Mouse (Mus musculus) heart, embryonic 11.5 days (tissue): ENCODE data around the gene Adra2c. TPM values are rescaled to one million over a fixed set of nuclear protein-coding genes. Genes with fewer than 3 reads are reported as not detected.
A peak's percentile ranks its signal among the peaks of the same experiment; 100 is the strongest.

Source experiments
- ATAC-seq: fragments of 200-750 bp; cut with Nextera tagmentation; replicated peaks from 2 replicates; pipeline ENCODE4 v1.8.0; 2017; ENCODE audit warnings: moderate library complexity; ENCODE audit not compliant: insufficient number of reproducible peaks, low FRiP score, low TSS enrichment
- H3K27ac ChIP-seq: fragments of 300-500 bp; sonication (generic); 2 replicates; pipeline ENCODE4 v1.5.1; 2014; ENCODE audit warnings: mild to moderate bottlenecking, low read depth, low read length
- H3K27me3 ChIP-seq: fragments of 300-500 bp; sonication (generic); 2 replicates; pipeline ENCODE4 v1.6.1; 2014; ENCODE audit warnings: mild to moderate bottlenecking, low read length, mixed read lengths; ENCODE audit not compliant: control insufficient read depth, insufficient read depth
- H3K36me3 ChIP-seq: fragments of 300-500 bp; sonication (generic); 2 replicates; pipeline ENCODE4 v1.6.1; 2014; ENCODE audit warnings: mild to moderate bottlenecking, low read length, moderate library complexity, mixed read lengths; ENCODE audit not compliant: control insufficient read depth, insufficient read depth
- H3K4me1 ChIP-seq: fragments of 300-500 bp; sonication (generic); 2 replicates; pipeline ENCODE4 v1.6.1; 2014; ENCODE audit warnings: low read length; ENCODE audit not compliant: control insufficient read depth, insufficient read depth
- H3K4me2 ChIP-seq: fragments of 300-500 bp; sonication (generic); 2 replicates; pipeline ENCODE4 v1.6.1; 2014; ENCODE audit warnings: mild to moderate bottlenecking, moderate library complexity
- H3K4me3 ChIP-seq: fragments of 300-500 bp; sonication (generic); 2 replicates; pipeline ENCODE4 v1.5.1; 2014; ENCODE audit warnings: low read depth, low read length
- H3K9ac ChIP-seq: fragments of 300-500 bp; sonication (generic); 2 replicates; pipeline ENCODE4 v1.6.1; 2014; ENCODE audit warnings: mild to moderate bottlenecking, low read depth, low read length, moderate library complexity
- H3K9me3 ChIP-seq: fragments of 300-500 bp; sonication (generic); replicated peaks from 2 replicates; pipeline ENCODE4 v1.6.1; 2016; ENCODE audit warnings: low read length; ENCODE audit not compliant: control insufficient read depth
- WGBS: fragments of 180-500 bp; shearing (Covaris S2); extraction: QIAGEN DNeasy Blood & Tissue Kit; methylation state at CpG from one replicate; pipeline ENCODE4 v1.1.7; 2014; ENCODE audit not compliant: insufficient replicate concordance; 5-methylcytosine and 5-hydroxymethylcytosine counted together
- polyA plus RNA-seq: library from polyadenylated mRNA; unstranded; fragments of >200 nt; fragmentation: Nextera tagmentation; extraction: Ambion mirVana; gene quantifications from 2 replicates; pipeline ENCODE4 v1.2.1, GENCODE M21; 2014

The Adra2c gene
- polyA plus RNA-seq, 1 experiment from 2014 or later = 0.04 TPM

DNA sequence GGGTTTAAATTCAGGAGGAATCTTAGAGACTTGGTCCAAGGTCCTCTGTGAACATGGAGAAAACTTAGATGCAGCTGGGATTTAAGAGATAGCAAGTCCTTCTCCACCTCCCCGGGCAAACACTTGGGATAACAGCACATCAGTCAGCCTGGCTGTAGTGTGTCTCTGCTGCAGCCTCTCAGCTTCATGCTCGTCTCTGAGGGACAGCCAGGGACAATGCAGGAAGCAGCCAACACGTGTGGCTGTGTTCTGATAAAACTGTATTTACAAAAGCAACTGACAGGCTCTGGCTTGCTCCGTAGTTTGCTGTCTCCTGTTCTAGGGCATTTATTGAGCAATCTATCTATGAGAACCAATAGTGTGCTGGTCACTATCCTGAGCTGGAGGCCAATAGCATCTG lies 14.4 kb upstream of the Adra2c start:
- 20% methylated on average over 4 of the region's 4 CpGs for WGBS
- H3K9me3 ChIP-seq = no peaks in the 10 kb centered on the region
- no peak overlapping the region for H3K4me2 ChIP-seq
- no peaks in the 10 kb centered on the region for H3K36me3 ChIP-seq
- H3K4me3 ChIP-seq = no peak overlapping the region
- no peaks in the 10 kb centered on the region for H3K4me1 ChIP-seq
- no peak overlapping the region for H3K27ac ChIP-seq
- ATAC-seq = no peak
- H3K9ac ChIP-seq = no peak overlapping the region
- peaks cover 20% of the 10 kb centered on the region for H3K27me3 ChIP-seq

DNA sequence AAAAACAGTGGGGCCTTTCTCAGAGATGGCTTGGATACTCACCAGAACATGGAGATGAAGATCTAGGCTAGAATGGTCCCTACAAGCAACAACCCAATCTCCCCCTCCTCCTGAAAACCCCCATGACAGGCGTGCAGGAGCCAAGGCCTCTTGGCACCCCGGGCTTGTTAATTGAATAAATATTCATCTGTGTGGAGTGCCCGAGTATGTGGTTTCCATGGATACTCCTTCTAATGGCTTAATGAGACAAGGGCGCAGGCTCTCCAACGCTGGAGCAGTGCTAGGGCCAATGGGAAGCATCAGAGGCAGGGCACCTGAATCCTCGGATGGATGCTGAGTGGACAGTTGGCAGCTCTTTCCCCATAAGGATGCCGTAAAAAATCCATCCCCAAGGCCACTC lies 10.6 kb upstream of the Adra2c start:
- Histone ChIP-seq H3K27ac (no peak overlapping the region), H3K4me3 (no peak overlapping the region), H3K4me1 (no peaks in the 10 kb centered on the region), H3K27me3 (peaks cover 31% of the 10 kb centered on the region), H3K9me3 (no peaks in the 10 kb centered on the region), H3K36me3 (no peaks in the 10 kb centered on the region), H3K4me2 (no peak overlapping the region), H3K9ac (no peak overlapping the region)
- WGBS = 71% methylated on average over 7 of the region's 7 CpGs
- ATAC-seq = no peak

DNA sequence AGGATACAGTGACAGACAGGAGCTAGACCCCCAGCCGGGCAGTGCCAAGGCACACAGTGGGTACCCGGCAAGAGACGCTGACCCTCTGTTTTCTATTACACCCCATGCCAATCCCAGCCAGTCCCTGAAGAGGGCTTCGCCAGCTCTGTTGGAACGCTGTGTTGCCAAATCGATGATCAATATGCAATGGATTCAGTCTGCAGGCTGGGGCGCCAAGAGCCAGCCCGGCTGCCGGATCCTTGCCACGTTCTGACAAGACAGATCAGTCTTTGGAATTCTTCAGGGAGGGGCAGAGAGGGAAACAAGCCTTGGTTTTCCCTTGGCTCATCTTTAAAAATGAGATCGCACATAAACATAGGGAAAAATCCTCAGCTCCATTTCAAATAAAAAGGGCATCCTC lies 2.8 kb upstream of the Adra2c start:
- no peak for ATAC-seq
- peaks cover 55% of the 10 kb centered on the region for H3K27me3 ChIP-seq
- WGBS = 66% methylated on average over 11 of the region's 11 CpGs

DNA sequence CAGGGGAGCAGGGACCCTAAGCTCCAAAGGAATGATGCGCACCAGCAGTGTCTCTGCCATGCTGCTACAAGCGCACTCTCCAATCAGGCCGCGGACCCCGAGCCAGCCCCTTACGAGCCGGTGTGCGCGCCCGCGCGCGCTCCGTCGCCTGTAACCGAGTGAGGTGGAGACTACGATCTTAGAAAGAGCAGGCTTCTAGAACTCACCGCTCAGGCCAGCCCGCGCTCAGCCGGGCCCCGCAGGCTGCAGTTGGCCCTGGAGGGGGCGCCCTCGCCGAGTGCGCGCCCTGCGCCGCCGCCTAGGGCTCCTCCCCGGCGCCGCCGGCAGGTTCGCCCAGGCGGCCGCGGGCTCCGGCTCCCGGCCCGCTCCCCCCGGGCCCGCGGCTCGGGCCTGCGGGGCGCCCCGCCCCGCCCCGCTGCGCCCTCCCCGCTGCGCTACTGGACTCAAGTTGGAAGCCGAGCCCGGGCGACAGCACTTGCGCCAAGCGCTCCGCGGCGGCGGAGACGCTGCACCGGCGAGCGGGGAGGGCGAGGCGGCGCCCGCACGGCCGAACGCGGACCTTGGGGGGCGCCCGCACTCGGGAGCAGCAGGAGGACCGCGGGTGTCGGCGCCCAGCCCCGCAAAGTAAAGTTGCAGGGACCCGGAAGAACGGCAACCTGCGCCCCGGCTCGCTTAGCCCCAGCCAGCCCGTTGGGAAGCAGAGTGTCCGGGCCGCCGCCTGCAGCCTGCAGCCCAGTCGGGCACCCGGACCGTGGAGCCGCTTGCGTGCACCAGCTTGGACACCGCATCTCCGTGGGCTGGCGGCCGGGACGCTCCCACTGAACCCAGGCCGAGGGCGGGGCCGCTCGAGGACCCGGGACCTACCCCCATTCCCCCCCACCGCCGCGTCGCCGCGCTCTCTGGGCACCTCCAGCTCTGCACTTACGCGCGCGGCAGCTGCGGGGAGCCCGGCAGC lies 899 bp downstream of the Adra2c start:
- Histone ChIP-seq H3K9ac (no peak overlapping the region), H3K9me3 (no peaks in the 10 kb centered on the region), H3K27me3 (peaks cover 76% of the 10 kb centered on the region), H3K27ac (no peak overlapping the region), H3K4me2 (peak overlapping the region; percentile 96), H3K36me3 (no peaks in the 10 kb centered on the region), H3K4me1 (peaks cover 9% of the 10 kb centered on the region; the same call in 1 of the 2 replicates), H3K4me3 (peak overlapping the region; percentile 62)
- WGBS = 1% methylated on average over 112 of the region's 118 CpGs
- ATAC-seq = no peak

More for the DNA sequence above, 2.8 kb upstream of the Adra2c start:
- no peak overlapping the region for H3K4me2 ChIP-seq
- no peaks in the 10 kb centered on the region for H3K9me3 ChIP-seq
- no peak overlapping the region for H3K27ac ChIP-seq
- H3K4me1 ChIP-seq = peaks cover 4% of the 10 kb centered on the region; the same call in 1 of the 2 replicates
- H3K4me3 ChIP-seq = no peak overlapping the region
- no peak overlapping the region for H3K9ac ChIP-seq
- no peaks in the 10 kb centered on the region for H3K36me3 ChIP-seq

DNA sequence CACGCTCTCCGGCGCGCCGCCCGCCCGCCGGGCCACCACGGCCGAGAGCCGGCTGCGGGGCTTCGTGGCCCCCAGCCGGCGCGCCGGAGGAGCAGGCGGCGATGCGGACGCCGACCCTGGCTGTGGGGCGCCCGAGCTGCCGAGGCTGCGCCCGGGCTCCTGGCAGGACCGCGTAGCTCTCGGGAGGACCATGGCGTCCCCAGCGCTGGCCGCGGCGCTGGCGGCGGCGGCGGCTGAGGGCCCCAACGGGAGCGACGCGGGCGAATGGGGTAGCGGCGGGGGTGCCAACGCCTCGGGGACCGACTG lies 1.5 kb downstream of the Adra2c start:
- Histone ChIP-seq H3K27ac (no peak overlapping the region), H3K9me3 (no peaks in the 10 kb centered on the region), H3K9ac (no peak overlapping the region), H3K36me3 (no peaks in the 10 kb centered on the region), H3K4me2 (peak overlapping the region; percentile 96), H3K27me3 (peaks cover 81% of the 10 kb centered on the region), H3K4me1 (peaks cover 9% of the 10 kb centered on the region; the same call in 1 of the 2 replicates), H3K4me3 (peak overlapping the region; percentile 62)
- ATAC-seq = no peak
- WGBS = 1% methylated on average over 46 of the region's 49 CpGs

DNA sequence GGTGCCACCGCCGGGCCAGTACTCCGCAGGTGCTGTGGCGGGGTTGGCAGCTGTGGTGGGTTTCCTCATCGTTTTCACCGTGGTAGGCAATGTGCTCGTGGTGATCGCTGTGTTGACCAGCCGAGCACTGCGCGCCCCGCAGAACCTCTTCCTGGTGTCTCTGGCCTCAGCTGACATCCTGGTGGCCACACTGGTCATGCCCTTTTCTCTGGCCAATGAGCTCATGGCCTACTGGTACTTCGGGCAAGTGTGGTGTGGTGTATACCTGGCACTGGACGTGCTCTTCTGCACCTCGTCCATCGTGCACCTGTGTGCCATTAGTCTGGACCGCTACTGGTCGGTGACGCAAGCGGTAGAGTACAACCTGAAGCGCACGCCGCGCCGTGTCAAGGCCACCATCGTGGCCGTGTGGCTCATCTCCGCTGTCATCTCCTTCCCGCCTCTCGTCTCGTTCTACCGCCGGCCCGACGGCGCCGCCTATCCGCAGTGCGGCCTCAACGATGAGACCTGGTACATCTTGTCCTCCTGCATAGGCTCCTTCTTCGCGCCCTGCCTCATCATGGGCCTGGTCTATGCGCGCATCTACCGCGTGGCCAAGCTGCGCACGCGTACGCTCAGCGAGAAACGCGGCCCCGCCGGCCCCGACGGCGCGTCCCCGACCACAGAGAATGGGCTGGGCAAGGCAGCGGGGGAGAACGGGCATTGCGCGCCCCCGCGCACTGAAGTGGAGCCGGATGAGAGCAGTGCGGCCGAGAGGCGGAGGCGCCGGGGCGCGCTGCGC lies 2.1 kb downstream of the Adra2c start:
- peak overlapping the region; percentile 96 for H3K4me2 ChIP-seq
- H3K27ac ChIP-seq = no peak overlapping the region
- H3K27me3 ChIP-seq = peaks cover 81% of the 10 kb centered on the region
- no peaks in the 10 kb centered on the region for H3K9me3 ChIP-seq
- ATAC-seq = no peak
- peaks cover 9% of the 10 kb centered on the region; the same call in 1 of the 2 replicates for H3K4me1 ChIP-seq
- no peaks in the 10 kb centered on the region for H3K36me3 ChIP-seq
- WGBS = 5% methylated on average over 75 of the region's 75 CpGs
- peak overlapping the region; percentile 62 for H3K4me3 ChIP-seq
- no peak overlapping the region for H3K9ac ChIP-seq

DNA sequence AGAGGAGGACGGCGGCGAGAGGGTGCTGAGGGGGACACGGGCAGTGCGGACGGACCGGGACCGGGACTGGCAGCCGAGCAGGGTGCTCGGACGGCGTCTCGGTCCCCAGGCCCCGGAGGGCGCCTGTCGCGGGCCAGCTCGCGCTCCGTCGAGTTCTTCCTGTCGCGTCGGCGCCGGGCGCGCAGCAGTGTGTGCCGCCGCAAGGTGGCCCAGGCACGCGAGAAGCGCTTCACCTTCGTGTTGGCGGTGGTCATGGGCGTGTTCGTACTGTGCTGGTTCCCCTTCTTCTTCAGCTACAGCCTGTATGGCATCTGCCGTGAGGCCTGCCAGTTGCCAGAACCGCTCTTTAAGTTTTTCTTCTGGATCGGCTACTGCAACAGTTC lies 2.7 kb downstream of the Adra2c start:
- Histone ChIP-seq H3K9ac (no peak overlapping the region), H3K4me3 (peak overlapping the region; percentile 62), H3K36me3 (no peaks in the 10 kb centered on the region), H3K4me1 (peaks cover 9% of the 10 kb centered on the region; the same call in 1 of the 2 replicates), H3K27ac (no peak overlapping the region), H3K27me3 (peaks cover 81% of the 10 kb centered on the region), H3K9me3 (no peaks in the 10 kb centered on the region), H3K4me2 (peak overlapping the region; percentile 96)
- no peak for ATAC-seq
- 4% methylated on average over 40 of the region's 40 CpGs for whole genome bisulfite sequencing

DNA sequence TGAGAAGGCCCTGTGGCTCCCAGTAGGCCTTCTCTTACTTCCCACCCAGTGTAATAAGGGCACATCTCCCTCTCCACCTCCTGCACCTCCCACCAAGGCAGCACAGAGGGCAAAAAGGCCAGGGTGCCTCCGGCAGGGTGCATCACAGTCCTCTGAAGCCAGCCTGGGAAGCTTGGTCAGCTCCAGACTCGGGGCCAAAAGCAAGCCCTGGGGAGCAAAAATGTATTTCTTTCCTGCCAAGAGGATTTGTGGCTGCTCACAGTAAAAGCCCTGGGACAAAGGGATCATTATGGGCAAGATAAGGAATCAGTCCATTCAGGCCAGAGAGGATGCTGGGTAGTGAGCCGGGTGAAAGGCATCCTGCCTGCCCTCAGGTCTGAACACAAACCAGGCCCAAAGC lies 7.2 kb downstream of the Adra2c start:
- H3K4me3 ChIP-seq = no peak overlapping the region
- 46% methylated on average over 3 of the region's 3 CpGs for WGBS
- peaks cover 5% of the 10 kb centered on the region; the same call in 1 of the 2 replicates for H3K4me1 ChIP-seq

More for the DNA sequence above, 7.2 kb downstream of the Adra2c start:
- Histone ChIP-seq H3K27me3 (peaks cover 41% of the 10 kb centered on the region), H3K9ac (no peak overlapping the region), H3K27ac (no peak overlapping the region), H3K36me3 (no peaks in the 10 kb centered on the region), H3K9me3 (no peaks in the 10 kb centered on the region), H3K4me2 (no peak overlapping the region)
- no peak for ATAC-seq
